Mouse (Mus musculus): ENCODE measurements around the gene Ctnna2. TPM values are rescaled to one million over a fixed set of nuclear protein-coding genes. Genes with fewer than 3 reads are reported as not detected.

The Ctnna2 gene
- 10 to 100 TPM; 82.8 to 86.1 TPM for total RNA-seq (2021)
- long read RNA-seq, partial matches to known transcripts: 3 of 11 reads
- long read RNA-seq, other reads (novel, unspliced or antisense): 7 of 11 reads

GRCm38 (mm10) chr6:77979241-77979961 is at the start of gene Ctnna2:
Ctnna2 (minus strand) TSS chr6:77979699.
- peak; percentile 95 to 97 for DNase-seq (ENCODE audit: low spot score in 2 of 2)

DNA sequence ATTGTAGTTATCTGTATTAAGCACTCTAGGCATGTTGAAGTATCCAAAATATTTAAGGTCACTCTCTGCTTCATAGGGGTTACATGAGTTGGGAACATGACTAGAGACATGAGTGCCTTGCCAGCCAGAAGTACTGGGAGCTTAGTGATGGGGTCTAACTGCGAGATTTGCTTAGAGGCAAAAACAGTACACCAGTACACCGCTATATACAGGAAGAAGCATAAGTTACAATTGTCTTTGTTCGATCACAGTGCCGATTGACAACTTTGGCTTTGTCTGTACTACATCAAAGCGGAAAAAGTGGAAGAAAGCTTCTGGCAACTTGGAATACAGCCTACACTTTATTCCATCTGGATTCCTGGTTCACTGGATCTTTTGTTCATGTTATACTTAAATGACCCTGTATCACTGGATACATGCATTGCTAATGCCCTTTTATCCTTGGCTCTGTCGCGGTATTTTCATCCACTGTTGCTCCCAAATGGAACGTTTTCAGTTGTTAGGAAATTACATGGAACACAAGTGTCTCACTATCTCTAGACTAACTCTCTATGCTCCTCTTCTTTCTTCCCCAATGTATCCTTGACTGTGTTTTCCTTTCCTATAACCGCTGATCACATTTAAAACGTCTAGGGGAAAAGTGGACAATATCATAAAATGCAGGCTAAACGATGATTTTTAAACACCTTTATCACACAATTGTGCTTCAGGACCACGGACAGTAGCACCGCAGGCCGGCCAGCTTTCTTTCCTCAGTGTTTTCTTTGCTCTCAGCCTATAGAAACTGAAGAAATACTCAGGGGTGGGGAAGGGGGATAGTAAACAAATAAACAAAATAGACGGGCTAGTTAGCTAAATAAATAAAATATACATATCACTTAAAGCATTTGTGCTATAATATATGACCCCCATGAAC is 896 bp upstream of the Ctnna2 start:
- DNase-seq (ENCODE audit: low spot score in 2 of 2): no peak

DNA sequence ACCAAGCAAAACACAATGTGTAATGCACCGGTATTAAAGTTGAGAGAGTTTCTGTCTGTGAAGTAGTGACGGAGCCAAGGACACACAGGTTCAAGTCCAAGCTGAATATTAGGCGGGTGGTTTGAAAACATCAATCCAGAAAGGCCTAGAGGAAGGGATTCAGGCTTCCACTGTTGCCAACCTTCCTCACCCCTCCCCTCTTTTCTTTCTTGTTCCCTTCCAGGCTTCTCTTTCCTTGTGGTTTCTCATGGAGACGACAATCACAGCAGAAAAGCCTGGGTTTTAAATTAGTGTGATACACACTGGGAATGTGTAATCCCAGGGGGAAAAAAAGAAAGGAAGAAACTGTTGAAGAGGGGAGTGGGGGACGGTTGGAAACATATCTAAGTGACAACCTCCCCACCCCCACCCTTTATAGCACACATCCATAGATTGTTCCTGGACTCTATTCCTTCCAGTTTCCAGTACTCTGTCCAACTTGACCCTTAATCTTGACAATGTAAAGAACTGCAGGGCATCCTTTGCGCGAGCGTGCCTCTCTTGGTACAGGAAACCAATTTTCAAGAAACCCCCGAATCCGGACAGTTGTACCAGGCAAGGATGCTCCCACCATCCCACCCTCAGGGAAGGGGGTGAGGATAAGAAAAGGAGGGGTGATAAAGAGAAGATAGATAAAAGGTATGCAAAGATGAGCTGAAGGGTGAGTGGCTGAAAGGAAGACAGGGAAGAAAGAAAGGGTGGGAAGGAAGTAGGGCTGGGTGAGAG is 841 bp downstream of the Ctnna2 start:
- DNase-seq (ENCODE audit: low spot score in 2 of 2): peak in 1 of 2 experiments; percentile 13

GRCm38 (mm10) chr6:77970545-77971242 is 8.8 kb downstream of the Ctnna2 start:
- no peak for DNase-seq (ENCODE audit: low spot score in 2 of 2)

DNA sequence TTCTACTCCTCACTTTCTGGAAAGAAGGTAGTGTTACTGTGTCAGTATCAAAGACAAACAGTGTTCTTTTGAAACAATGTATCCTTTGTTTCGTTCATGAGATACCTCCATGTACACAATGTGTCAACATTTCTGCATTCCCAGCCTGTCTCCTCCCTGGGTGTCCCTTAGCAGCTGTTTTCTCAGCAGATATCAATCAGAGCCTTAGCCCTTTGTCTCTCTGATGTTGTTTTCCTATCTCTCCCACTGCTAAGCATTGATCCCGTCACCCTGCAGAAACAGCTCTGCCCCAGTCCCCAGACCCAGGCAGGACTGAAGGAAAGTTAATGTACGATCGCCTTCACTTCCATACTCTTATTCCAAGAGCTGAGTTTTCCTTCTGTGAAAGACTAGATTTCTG is 9.7 kb downstream of the Ctnna2 start:
- no peak for DNase-seq (ENCODE audit: low spot score in 2 of 2)

- no peak for DNase-seq (ENCODE audit: low spot score in 2 of 2)
These were observed 17.5 kb downstream of the Ctnna2 start for GRCm38 (mm10) chr6:77962011-77962410.

GRCm38 (mm10) chr6:77951276-77951675 is 28.2 kb downstream of the Ctnna2 start:
- peak; percentile 7 to 68 for DNase-seq (ENCODE audit: low spot score in 2 of 2)

GRCm38 (mm10) chr6:77950690-77951089 is 28.8 kb downstream of the Ctnna2 start:
- no peak for DNase-seq (ENCODE audit: low spot score in 2 of 2)

GRCm38 (mm10) chr6:77929375-77929774 is 50.1 kb downstream of the Ctnna2 start:
- DNase-seq (ENCODE audit: low spot score in 2 of 2): no peak

- no peak for DNase-seq (ENCODE audit: low spot score in 2 of 2)
These were observed 106.3 kb downstream of the Ctnna2 start for GRCm38 (mm10) chr6:77873150-77873549.

GRCm38 (mm10) chr6:77869313-77869712 is 110.2 kb downstream of the Ctnna2 start:
- no peak for DNase-seq (ENCODE audit: low spot score in 2 of 2)

GRCm38 (mm10) chr6:77868119-77868518 is 111.4 kb downstream of the Ctnna2 start:
- DNase-seq (ENCODE audit: low spot score in 2 of 2): no peak

DNA sequence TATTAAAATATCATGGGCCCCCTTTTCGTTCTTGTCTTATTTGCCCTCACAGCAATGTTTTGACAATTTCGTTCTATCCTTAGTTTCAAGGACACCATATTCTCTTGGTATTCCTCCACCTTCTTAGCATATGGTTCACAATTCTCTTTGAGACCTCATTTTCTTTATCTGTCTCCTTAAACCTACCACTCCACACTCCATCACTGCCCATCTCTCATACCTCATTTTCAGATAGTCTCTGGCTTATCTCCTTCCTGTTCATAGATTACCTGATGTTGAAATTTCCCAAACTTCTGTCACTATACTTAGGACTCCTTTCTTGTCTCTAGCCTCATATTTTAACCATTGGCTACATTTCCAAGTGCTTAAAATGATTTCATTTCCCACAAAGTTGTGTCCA is 116.1 kb downstream of the Ctnna2 start:
- no peak for DNase-seq (ENCODE audit: low spot score in 2 of 2)

DNA sequence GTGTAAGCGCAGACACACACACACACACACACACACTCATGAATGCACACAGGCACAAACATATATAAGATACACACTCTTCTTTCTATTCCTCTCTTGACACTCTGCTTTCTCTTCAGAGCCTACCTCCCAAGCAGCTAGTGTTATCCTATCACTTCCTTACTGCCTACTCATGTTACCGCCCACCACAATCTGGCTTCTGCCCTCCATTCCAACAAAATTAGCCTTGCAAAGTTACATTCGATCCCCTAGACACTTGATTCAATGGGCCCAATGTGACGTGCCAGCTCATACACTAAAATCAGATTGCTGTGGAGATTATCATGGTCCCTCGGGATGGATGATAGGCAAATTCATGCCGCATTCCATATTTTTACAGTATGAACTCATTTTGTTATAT is 116.7 kb downstream of the Ctnna2 start:
- DNase-seq (ENCODE audit: low spot score in 2 of 2): peak; percentile 47 to 72

GRCm38 (mm10) chr6:77849438-77849837 is 130.1 kb downstream of the Ctnna2 start:
- DNase-seq (ENCODE audit: low spot score in 2 of 2): no peak

GRCm38 (mm10) chr6:77848796-77849195 is 130.7 kb downstream of the Ctnna2 start:
- DNase-seq (ENCODE audit: low spot score in 2 of 2): no peak

DNA sequence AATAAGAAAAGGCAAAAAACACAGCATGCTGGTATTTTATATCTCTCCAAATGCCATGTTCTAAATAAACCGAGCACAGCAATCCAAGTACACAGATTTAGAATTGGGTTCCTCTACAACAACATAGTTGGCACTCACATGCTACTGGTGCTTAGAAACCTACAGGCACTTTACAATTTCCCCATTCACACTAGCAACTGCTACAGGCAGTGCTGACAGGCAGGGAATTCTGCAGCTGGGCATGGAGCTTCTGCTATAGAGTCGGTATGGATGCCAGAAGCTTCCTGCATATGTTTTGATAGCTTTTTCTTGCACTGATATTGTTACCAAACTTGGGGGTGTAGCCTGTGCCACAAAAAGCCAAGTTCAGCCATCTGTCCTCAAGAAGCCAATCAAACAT is 131.8 kb downstream of the Ctnna2 start:
- DNase-seq (ENCODE audit: low spot score in 2 of 2): peak; percentile 23 to 45

DNA sequence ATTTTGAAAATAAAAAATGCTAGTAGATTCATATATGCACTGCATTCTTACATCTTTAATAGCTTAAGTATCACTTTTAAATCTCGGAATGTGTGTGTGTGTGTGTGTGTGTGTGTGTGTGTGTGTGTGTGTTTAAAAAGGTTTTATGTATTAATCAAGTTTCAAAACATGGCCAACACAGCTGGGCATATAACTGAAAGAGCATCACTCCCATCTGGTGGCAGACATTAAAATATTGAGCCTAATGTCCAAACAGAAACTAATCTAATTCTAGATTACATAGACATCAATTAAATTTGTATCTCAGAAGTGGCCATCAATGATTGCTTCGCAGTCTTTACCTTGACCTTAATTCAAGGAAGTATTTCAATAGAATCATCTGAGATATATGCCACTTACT is 140.4 kb downstream of the Ctnna2 start:
- no peak for DNase-seq (ENCODE audit: low spot score in 2 of 2)

GRCm38 (mm10) chr6:77838653-77839052 is 140.8 kb downstream of the Ctnna2 start:
- peak in 1 of 2 experiments; percentile 68 for DNase-seq (ENCODE audit: low spot score in 2 of 2)

DNA sequence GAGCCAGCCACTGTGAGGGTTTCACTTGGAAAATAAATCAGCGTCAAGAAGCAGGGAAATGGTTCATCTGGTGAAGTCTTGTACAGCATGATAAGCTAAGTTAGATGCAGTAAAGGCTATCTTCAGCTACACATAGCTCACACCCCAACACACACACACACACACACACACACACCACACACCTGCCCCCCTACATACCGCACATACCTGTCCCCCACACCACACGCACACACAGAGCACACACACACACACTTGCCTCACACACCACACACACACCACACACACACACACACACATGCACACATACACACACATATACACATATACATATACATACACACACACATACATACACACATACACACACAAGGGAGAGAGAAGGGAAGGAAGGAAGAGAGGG is 142.0 kb downstream of the Ctnna2 start:
- no peak for DNase-seq (ENCODE audit: low spot score in 2 of 2)

DNA sequence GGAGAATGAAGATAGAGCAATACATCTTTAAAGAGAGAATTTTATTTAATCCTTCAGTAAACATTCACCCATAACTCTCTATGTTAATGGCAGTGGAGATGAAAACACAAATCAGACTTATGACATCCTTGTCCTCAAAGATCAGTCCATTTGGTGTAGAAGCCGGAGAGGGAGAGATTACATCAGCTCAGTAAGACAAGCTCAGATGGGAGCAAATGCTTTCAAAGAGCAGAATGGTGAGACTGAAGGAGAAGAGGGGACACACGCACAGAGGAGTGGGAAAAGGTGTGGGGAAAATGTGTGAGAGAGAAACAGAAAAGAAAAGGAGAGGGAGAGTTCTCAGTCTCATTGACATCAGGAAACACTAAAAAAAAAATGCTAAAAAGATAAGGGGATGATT is 144.8 kb downstream of the Ctnna2 start:
- DNase-seq (ENCODE audit: low spot score in 2 of 2): no peak

All from layer of hippocampus, adult 18-20 months (tissue).